Mouse (Mus musculus) liver, embryonic 14.5 days (tissue): ENCODE results near the gene Mmp2.

Experiments
- CTCF ChIP-seq: IDR thresholded peaks from 2 replicates; pipeline ENCODE4 v1.5.1; 2016; ENCODE audit warnings: antibody characterized with exemption, low read depth, control low read depth
- EP300 ChIP-seq: IDR thresholded peaks from 2 replicates; pipeline ENCODE4 v1.6.1; 2016; ENCODE audit warnings: antibody characterized with exemption, low read depth

GRCm38 (mm10) chr8:92855171-92855894 is 28.2 kb downstream of the Mmp2 start, which contains the start of gene Lpcat2:
- TF ChIP-seq CTCF, result no peak
- no peak for TF ChIP-seq EP300
